Mouse (Mus musculus) ES-Bruce4 (cell line): ENCODE measurements around the gene Zbtb20. TPM values are rescaled to one million over a fixed set of nuclear protein-coding genes. Genes with fewer than 3 reads are reported as not detected.

Experiments used
- H3K27ac ChIP-seq: 2 replicates; pipeline ENCODE4 v1.5.1; 2012; ENCODE audit warnings: low read length, inconsistent platforms; ENCODE audit not compliant: insufficient read depth
- H3K27me3 ChIP-seq: 2 replicates; pipeline ENCODE4 v1.6.1; 2012; ENCODE audit warnings: mild to moderate bottlenecking, low read length, inconsistent platforms; ENCODE audit not compliant: control insufficient read depth, poor library complexity, insufficient read depth, severe bottlenecking
- H3K36me3 ChIP-seq: 2 replicates; pipeline ENCODE4 v1.6.1; 2012; ENCODE audit warnings: inconsistent platforms, mild to moderate bottlenecking, low read length, moderate library complexity; ENCODE audit not compliant: control insufficient read depth, poor library complexity, insufficient read depth, severe bottlenecking
- H3K4me1 ChIP-seq: one replicate; pipeline ENCODE4 v1.8.1; 2011; ENCODE audit warnings: low read length; ENCODE audit not compliant: control insufficient read depth, insufficient read depth
- H3K4me3 ChIP-seq: 2 replicates; pipeline ENCODE4 v1.5.1; 2011; ENCODE audit warnings: low read depth, mild to moderate bottlenecking, low read length
- H3K9ac ChIP-seq: 2 replicates; pipeline ENCODE4 v1.6.1; 2012; ENCODE audit warnings: low read depth, mild to moderate bottlenecking, inconsistent platforms; ENCODE audit not compliant: poor library complexity, severe bottlenecking
- H3K9me3 ChIP-seq: replicated peaks from 2 replicates; pipeline ENCODE4 v1.6.1; 2012; ENCODE audit warnings: mild to moderate bottlenecking, low read length, inconsistent platforms; ENCODE audit not compliant: control insufficient read depth, poor library complexity, insufficient read depth, severe bottlenecking
- CTCF ChIP-seq: IDR thresholded peaks from one replicate; pipeline ENCODE4 v1.8.1; 2011; ENCODE audit warnings: low read depth, low read length
- EP300 ChIP-seq: IDR thresholded peaks from 2 replicates; pipeline ENCODE4 v1.6.1; 2011; ENCODE audit warnings: low read depth, low read length; ENCODE audit not compliant: insufficient read depth
- POLR2A ChIP-seq: IDR thresholded peaks from one replicate; pipeline ENCODE4 v1.8.1; 2011; ENCODE audit warnings: low read length; ENCODE audit not compliant: insufficient read depth
- polyA plus RNA-seq: library from polyadenylated mRNA; stranded (reverse); fragments of >200 nt; gene quantifications from 2 replicates; pipeline ENCODE4 v1.2.4, GENCODE M21; 2011; ENCODE audit warnings: low read depth; ENCODE audit not compliant: missing spikeins, insufficient read depth, insufficient read length

Zbtb20 gene
- polyA plus RNA-seq, 1 experiment = 9.9 TPM

- no peaks in the 10 kb centered on the region for H3K36me3 ChIP-seq
- H3K27ac ChIP-seq = no peak overlapping the region
- H3K27me3 ChIP-seq = no peaks in the 10 kb centered on the region
- TF ChIP-seq CTCF (no peak), EP300 (no peak), POLR2A (no peak)
- no peak overlapping the region for H3K9ac ChIP-seq
- H3K4me3 ChIP-seq = no peak overlapping the region
- no peaks in the 10 kb centered on the region for H3K4me1 ChIP-seq
- no peaks in the 10 kb centered on the region for H3K9me3 ChIP-seq
Measured at GRCm38 (mm10) chr16:43130583-43130982, 254.9 kb downstream of the Zbtb20 start.

- no peaks in the 10 kb centered on the region for H3K36me3 ChIP-seq
- H3K4me1 ChIP-seq = no peaks in the 10 kb centered on the region
- no peaks in the 10 kb centered on the region for H3K9me3 ChIP-seq
- H3K27me3 ChIP-seq = no peaks in the 10 kb centered on the region
- H3K27ac ChIP-seq = no peak overlapping the region
- H3K9ac ChIP-seq = no peak overlapping the region
- TF ChIP-seq EP300 = no peak
- TF ChIP-seq CTCF = no peak
- TF ChIP-seq POLR2A = no peak
- no peak overlapping the region for H3K4me3 ChIP-seq
Measured at GRCm38 (mm10) chr16:43131077-43131476, 255.4 kb downstream of the Zbtb20 start.

GRCm38 (mm10) chr16:43168506-43168905, 292.8 kb downstream of the Zbtb20 start:
- Histone ChIP-seq H3K4me3 (no peak overlapping the region), H3K4me1 (no peaks in the 10 kb centered on the region), H3K9me3 (no peaks in the 10 kb centered on the region), H3K36me3 (no peaks in the 10 kb centered on the region), H3K27me3 (no peaks in the 10 kb centered on the region), H3K27ac (no peak overlapping the region), H3K9ac (no peak overlapping the region)
- TF ChIP-seq CTCF = no peak
- no peak for TF ChIP-seq EP300
- TF ChIP-seq POLR2A = no peak

- no peaks in the 10 kb centered on the region for H3K4me1 ChIP-seq
- no peak overlapping the region for H3K9ac ChIP-seq
- TF ChIP-seq EP300 = no peak
- no peak for TF ChIP-seq CTCF
- TF ChIP-seq POLR2A = no peak
- no peaks in the 10 kb centered on the region for H3K36me3 ChIP-seq
- H3K27ac ChIP-seq = no peak overlapping the region
- no peaks in the 10 kb centered on the region for H3K9me3 ChIP-seq
- H3K4me3 ChIP-seq = no peak overlapping the region
- H3K27me3 ChIP-seq = no peaks in the 10 kb centered on the region
Measured at GRCm38 (mm10) chr16:43169273-43169905, 293.7 kb downstream of the Zbtb20 start.

- Histone ChIP-seq H3K9me3 (no peaks in the 10 kb centered on the region), H3K27ac (no peak overlapping the region), H3K36me3 (no peaks in the 10 kb centered on the region), H3K27me3 (no peaks in the 10 kb centered on the region), H3K9ac (no peak overlapping the region), H3K4me3 (no peak overlapping the region), H3K4me1 (no peaks in the 10 kb centered on the region)
- TF ChIP-seq EP300 (no peak), POLR2A (no peak), CTCF (no peak)
Measured at GRCm38 (mm10) chr16:43172139-43172538, 296.5 kb downstream of the Zbtb20 start.

GRCm38 (mm10) chr16:43172912-43173311, 297.2 kb downstream of the Zbtb20 start:
- H3K36me3 ChIP-seq = no peaks in the 10 kb centered on the region
- H3K27me3 ChIP-seq = no peaks in the 10 kb centered on the region
- H3K9ac ChIP-seq = no peak overlapping the region
- no peak for TF ChIP-seq CTCF
- TF ChIP-seq POLR2A = no peak
- TF ChIP-seq EP300 = no peak
- no peak overlapping the region for H3K27ac ChIP-seq
- no peaks in the 10 kb centered on the region for H3K9me3 ChIP-seq
- H3K4me1 ChIP-seq = no peaks in the 10 kb centered on the region
- no peak overlapping the region for H3K4me3 ChIP-seq
